Mouse (Mus musculus): ENCODE results near the gene Lcn6. TPM values are rescaled to one million over a fixed set of nuclear protein-coding genes. Genes with fewer than 3 reads are reported as not detected.

The Lcn6 gene
- polyA plus RNA-seq (2015; fragmentation: Nextera tagmentation; extraction: Ambion mirVana), result not detected in 2 replicates

DNA sequence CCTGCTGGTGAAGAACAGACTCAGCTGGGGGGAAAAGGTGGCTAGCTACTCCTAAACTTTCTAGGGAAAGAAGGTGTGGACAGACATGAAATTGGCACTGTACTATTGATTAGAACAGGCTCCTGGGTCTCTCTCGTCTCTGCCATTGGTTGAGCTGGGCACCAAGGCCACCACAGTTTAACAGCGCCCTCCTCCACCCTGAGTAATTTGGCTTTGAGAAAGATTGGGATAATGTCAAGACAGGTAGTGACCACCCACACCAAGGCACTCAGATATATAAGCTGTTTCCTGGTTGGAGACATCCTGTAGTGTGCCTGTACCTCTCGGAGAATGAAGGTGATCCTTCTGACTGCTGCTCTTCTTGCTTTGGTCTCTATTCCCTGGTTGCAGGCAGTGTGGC is at the start of gene Lcn6:
Gene Lcn6 (plus strand): TSS at position 301 of the 400 bp plus-strand sequence.

DNA sequence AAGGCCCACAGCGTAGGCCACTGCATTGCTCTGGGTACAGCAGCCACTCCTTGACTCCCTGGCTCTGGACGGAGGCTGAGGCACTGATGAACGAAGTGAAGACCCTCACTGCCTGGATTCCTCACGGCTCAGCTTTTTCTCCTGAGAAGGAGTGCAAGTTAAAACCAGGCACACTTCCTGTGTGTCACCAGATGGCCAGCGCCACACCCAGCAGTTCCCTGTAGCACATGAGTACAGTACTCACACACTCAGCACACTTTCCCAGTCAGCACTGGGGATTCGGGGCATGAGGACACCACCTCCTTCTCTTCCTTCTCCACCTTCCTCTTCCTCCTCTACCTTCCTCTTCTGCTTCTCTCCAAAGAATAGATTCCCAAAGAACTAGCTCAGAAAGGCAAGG is 48.8 kb upstream of the Lcn6 start, which contains the start of gene Fcna:
Gene Fcna (minus strand): TSS at position 220 of the 400 bp plus-strand sequence.

GRCm38 (mm10) chr2:25652902-25653301 is 23.7 kb upstream of the Lcn6 start, which contains the start of gene Lcn8:
Gene Lcn8 (plus strand): TSS chr2:25653120.

GRCm38 (mm10) chr2:25657652-25658051 is 18.9 kb upstream of the Lcn6 start, which contains the start of gene Lcn5:
Gene Lcn5 (plus strand): TSS chr2:25657952.

GRCm38 (mm10) chr2:25682426-25682825 is 5.8 kb downstream of the Lcn6 start, which contains the start of gene Lcn10:
Gene Lcn10 (plus strand): TSS chr2:25682726.

GRCm38 (mm10) chr2:25699743-25700142 is 23.2 kb downstream of the Lcn6 start, which contains the start of gene Obp2a:
Gene Obp2a (plus strand): TSS chr2:25700043.

DNA sequence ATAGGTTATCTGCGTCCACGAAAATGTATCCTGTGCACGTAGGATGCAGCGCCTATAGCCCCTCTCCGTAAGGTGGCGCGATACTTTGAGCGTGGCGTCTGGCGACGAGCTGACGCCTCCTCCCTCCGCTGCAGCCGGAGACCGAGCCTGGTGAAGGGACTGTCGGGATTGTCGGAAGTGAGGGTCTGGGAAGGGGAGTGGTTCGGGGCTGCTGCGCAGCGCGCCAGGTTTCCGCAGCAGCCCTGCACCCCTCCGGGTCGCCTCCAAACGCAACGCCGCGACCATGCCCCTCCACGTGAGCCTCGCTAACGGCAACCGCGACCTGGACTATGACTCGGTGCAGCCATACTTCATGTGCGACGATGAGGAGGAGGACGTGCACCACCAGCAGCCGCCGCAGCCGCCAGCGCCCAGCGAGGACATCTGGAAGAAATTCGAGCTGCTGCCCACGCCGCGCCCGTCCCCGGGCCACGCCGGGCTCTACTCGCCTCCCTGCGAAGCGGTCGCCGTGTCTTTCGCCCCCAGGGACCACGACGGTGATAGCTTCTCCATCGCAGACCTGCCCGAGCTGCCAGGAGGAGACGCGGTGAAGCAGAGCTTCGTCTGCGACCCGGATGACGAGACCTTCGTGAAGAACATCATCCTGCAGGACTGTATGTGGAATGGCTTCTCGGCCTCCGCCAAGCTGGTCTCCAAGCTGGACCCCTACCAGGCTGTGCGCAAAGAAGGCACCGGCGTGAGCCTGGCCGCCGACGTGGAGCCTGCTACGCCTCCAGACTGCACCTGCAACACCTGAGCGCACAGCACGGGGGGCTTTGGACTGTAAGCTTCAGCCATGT is 30.3 kb downstream of the Lcn6 start, which contains the start of gene Bmyc:
Gene Bmyc (plus strand): TSS at position 97 of the 839 bp plus-strand sequence.

Other genes with a start within 250 kb of the Lcn6 start
- 1.2 and 1.6 TPM in 2 replicates for gene Abca2, start 248.1 kb upstream of the Lcn6 start, polyA plus RNA-seq (2015; fragmentation: Nextera tagmentation; extraction: Ambion mirVana)
- gene Clic3, start 219.9 kb upstream of the Lcn6 start, polyA plus RNA-seq (2015; fragmentation: Nextera tagmentation; extraction: Ambion mirVana), result 1.0 and 6.2 TPM in 2 replicates
- gene Paxx, start 215.7 kb upstream of the Lcn6 start, polyA plus RNA-seq (2015; fragmentation: Nextera tagmentation; extraction: Ambion mirVana), result 56.6 and 62.1 TPM in 2 replicates
- 11.8 and 13.3 TPM in 2 replicates for gene Ptgds, start 206.7 kb upstream of the Lcn6 start, polyA plus RNA-seq (2015; fragmentation: Nextera tagmentation; extraction: Ambion mirVana)
- not detected in 2 replicates for gene Lcn12, start 182.9 kb upstream of the Lcn6 start, polyA plus RNA-seq (2015; fragmentation: Nextera tagmentation; extraction: Ambion mirVana)
- gene Fbxw5, start 176.0 kb upstream of the Lcn6 start, polyA plus RNA-seq (2015; fragmentation: Nextera tagmentation; extraction: Ambion mirVana), result 56.1 and 56.8 TPM in 2 replicates
- gene C8g, start 175.1 kb upstream of the Lcn6 start, polyA plus RNA-seq (2015; fragmentation: Nextera tagmentation; extraction: Ambion mirVana), result 2.9 and 4.1 TPM in 2 replicates
- 13.9 and 15.5 TPM in 2 replicates for gene Traf2, start 129.8 kb upstream of the Lcn6 start, polyA plus RNA-seq (2015; fragmentation: Nextera tagmentation; extraction: Ambion mirVana)
- 314 and 359 TPM in 2 replicates for gene Edf1, start 118.9 kb upstream of the Lcn6 start, polyA plus RNA-seq (2015; fragmentation: Nextera tagmentation; extraction: Ambion mirVana)
- gene Mamdc4, start 101.9 kb upstream of the Lcn6 start, polyA plus RNA-seq (2015; fragmentation: Nextera tagmentation; extraction: Ambion mirVana), result 0.45 and 0.50 TPM in 2 replicates
- 93.0 and 102 TPM in 2 replicates for gene Phpt1, start 101.6 kb upstream of the Lcn6 start, polyA plus RNA-seq (2015; fragmentation: Nextera tagmentation; extraction: Ambion mirVana)
- gene Ajm1, start 95.0 kb upstream of the Lcn6 start, polyA plus RNA-seq (2015; fragmentation: Nextera tagmentation; extraction: Ambion mirVana), result 0.18 TPM in 1 of 2 replicates, not detected in the other
- 37.7 TPM in 2 replicates for gene Rabl6, start 68.3 kb upstream of the Lcn6 start, polyA plus RNA-seq (2015; fragmentation: Nextera tagmentation; extraction: Ambion mirVana)
- gene Ccdc183, start 59.1 kb upstream of the Lcn6 start, polyA plus RNA-seq (2015; fragmentation: Nextera tagmentation; extraction: Ambion mirVana), result 0.35 and 0.42 TPM in 2 replicates
- 22.0 and 25.0 TPM in 2 replicates for gene Tmem141, start 54.8 kb upstream of the Lcn6 start, polyA plus RNA-seq (2015; fragmentation: Nextera tagmentation; extraction: Ambion mirVana)
- gene Fcna, start 48.8 kb upstream of the Lcn6 start, polyA plus RNA-seq (2015; fragmentation: Nextera tagmentation; extraction: Ambion mirVana), result 12.6 and 21.8 TPM in 2 replicates
- not detected in 2 replicates for gene Lcn8, start 23.7 kb upstream of the Lcn6 start, polyA plus RNA-seq (2015; fragmentation: Nextera tagmentation; extraction: Ambion mirVana)
- not detected in 2 replicates for gene Lcn5, start 18.8 kb upstream of the Lcn6 start, polyA plus RNA-seq (2015; fragmentation: Nextera tagmentation; extraction: Ambion mirVana)
- gene Lcn10, start 5.9 kb downstream of the Lcn6 start, polyA plus RNA-seq (2015; fragmentation: Nextera tagmentation; extraction: Ambion mirVana), result not detected in 2 replicates
- gene Obp2a, start 23.3 kb downstream of the Lcn6 start, polyA plus RNA-seq (2015; fragmentation: Nextera tagmentation; extraction: Ambion mirVana), result not detected in 2 replicates
- gene Bmyc, start 30.0 kb downstream of the Lcn6 start, polyA plus RNA-seq (2015; fragmentation: Nextera tagmentation; extraction: Ambion mirVana), result 41.4 and 46.9 TPM in 2 replicates
- gene Obp2b, start 60.2 kb downstream of the Lcn6 start, polyA plus RNA-seq (2015; fragmentation: Nextera tagmentation; extraction: Ambion mirVana), result not detected in 2 replicates
- gene Lcn3, start 88.8 kb downstream of the Lcn6 start, polyA plus RNA-seq (2015; fragmentation: Nextera tagmentation; extraction: Ambion mirVana), result not detected in 2 replicates
- not detected in 2 replicates for gene Lcn11, start 100.2 kb downstream of the Lcn6 start, polyA plus RNA-seq (2015; fragmentation: Nextera tagmentation; extraction: Ambion mirVana)
- not detected in 2 replicates for gene Gm13539, start 105.5 kb downstream of the Lcn6 start, polyA plus RNA-seq (2015; fragmentation: Nextera tagmentation; extraction: Ambion mirVana)
- gene Glt6d1, start 139.1 kb downstream of the Lcn6 start, polyA plus RNA-seq (2015; fragmentation: Nextera tagmentation; extraction: Ambion mirVana), result not detected in 2 replicates
- gene Lcn9, start 146.4 kb downstream of the Lcn6 start, polyA plus RNA-seq (2015; fragmentation: Nextera tagmentation; extraction: Ambion mirVana), result not detected in 2 replicates
- gene Sohlh1, start 170.5 kb downstream of the Lcn6 start, polyA plus RNA-seq (2015; fragmentation: Nextera tagmentation; extraction: Ambion mirVana), result not detected in 2 replicates
- 0.26 and 0.45 TPM in 2 replicates for gene Kcnt1, start 186.9 kb downstream of the Lcn6 start, polyA plus RNA-seq (2015; fragmentation: Nextera tagmentation; extraction: Ambion mirVana)